Mouse (Mus musculus): Measurements from ENCODE around the gene Caskin2. TPM values are rescaled to one million over a fixed set of nuclear protein-coding genes. Genes with fewer than 3 reads are reported as not detected.
"Not testable (repeated sequence)": the region's sequence is repeated elsewhere in the genome, so short reads cannot be mapped to it uniquely, and the experiment has no call there.

Caskin2 gene
- total and polyA plus RNA-seq, 3 experiments: 2.9 to 8.2 (median 6.4) TPM

- dilution Hi-C loops (cut with MboI; ENCODE audit: extremely low pct_ligation_motif_present, extremely low pct_unique_long_range_greater_than_20kb, low sequenced_read_pairs) (no loop called here), in situ Hi-C loops (cut with MboI; ENCODE audit: low pct_ligation_motif_present, low pct_unique_long_range_greater_than_20kb, low sequenced_read_pairs) (no loop called here)
- no peak overlapping the region for H3K9ac ChIP-seq (ENCODE audit: insufficient read depth, low read depth)
- no peak overlapping the region for H3K4me2 ChIP-seq (ENCODE audit: insufficient read depth, low read depth, poor library complexity, severe bottlenecking)
- H3K4me3 ChIP-seq (replicated peaks in 1 of 3; ENCODE audit: low read depth in 2 of 3, low read length in 2 of 3, poor library complexity in 1 of 3): no peak overlapping the region
- no peaks in the 10 kb centered on the region for H3K79me2 ChIP-seq (replicated peaks; ENCODE audit: control insufficient read depth, extremely low read depth, insufficient read depth, poor library complexity, severe bottlenecking)
- H3K27me3 ChIP-seq (replicated peaks): peaks cover 39% of the 10 kb centered on the region
- no peaks in the 10 kb centered on the region for H3K9me3 ChIP-seq (replicated peaks; ENCODE audit: low read length)
- no peak for DNase-seq (ENCODE audit: extremely low read depth)
- TF ChIP-seq JUN (IDR thresholded peaks at IDR 0.05; ENCODE audit: insufficient read depth, low read depth, low read length) (no peak), RAD21 (IDR thresholded peaks at IDR 0.05; ENCODE audit: low read depth, low read length) (no peak), RCOR1 (conservative IDR thresholded peaks at IDR 0.05; ENCODE audit: low read depth, low read length) (no peak), ZMIZ1 (IDR thresholded peaks at IDR 0.05; ENCODE audit: low read depth, low read length) (no peak), USF1 (IDR thresholded peaks at IDR 0.05; ENCODE audit: low read depth, low read length) (no peak)
- peaks cover 3 to 4% of the 10 kb centered on the region in 2 experiments; a peak in 2 of 4 replicates for H3K4me1 ChIP-seq (ENCODE audit: control insufficient read depth in 1 of 2, insufficient read depth in 2 of 2)
- peaks cover 18 to 28% of the 10 kb centered on the region in 2 experiments for H3K36me3 ChIP-seq (replicated peaks in 1 of 2; ENCODE audit: control insufficient read depth in 1 of 2, insufficient read depth in 1 of 2, low read length in 1 of 2)
- no peak overlapping the region for H3K27ac ChIP-seq (ENCODE audit: insufficient read depth, low read depth)
Observed at GRCm38 (mm10) chr11:115857936-115858335, 44.5 kb upstream of the Caskin2 start.

GRCm38 (mm10) chr11:115857146-115857545 is 43.7 kb upstream of the Caskin2 start:
- H3K4me2 ChIP-seq (ENCODE audit: insufficient read depth, low read depth, poor library complexity, severe bottlenecking); in situ Hi-C loops (cut with MboI; ENCODE audit: low pct_ligation_motif_present, low pct_unique_long_range_greater_than_20kb, low sequenced_read_pairs); DNase-seq (ENCODE audit: extremely low read depth); H3K9me3 ChIP-seq (replicated peaks; ENCODE audit: low read length); H3K9ac ChIP-seq (ENCODE audit: insufficient read depth, low read depth); dilution Hi-C loops (cut with MboI; ENCODE audit: extremely low pct_ligation_motif_present, extremely low pct_unique_long_range_greater_than_20kb, low sequenced_read_pairs); H3K79me2 ChIP-seq (replicated peaks; ENCODE audit: control insufficient read depth, extremely low read depth, insufficient read depth, poor library complexity, severe bottlenecking); H3K27ac ChIP-seq (ENCODE audit: insufficient read depth, low read depth); H3K4me3 ChIP-seq (replicated peaks in 1 of 3; ENCODE audit: low read depth in 2 of 3, low read length in 2 of 3, poor library complexity in 1 of 3); H3K4me1 ChIP-seq (ENCODE audit: control insufficient read depth in 1 of 2, insufficient read depth in 2 of 2): not testable (repeated sequence)
- Histone ChIP-seq H3K36me3 (replicated peaks in 1 of 2; ENCODE audit: control insufficient read depth in 1 of 2, insufficient read depth in 1 of 2, low read length in 1 of 2) (peaks cover 20 to 36% of the 10 kb centered on the region in 2 experiments), H3K27me3 (replicated peaks) (peaks cover 31% of the 10 kb centered on the region)

- H3K79me2 ChIP-seq (replicated peaks; ENCODE audit: control insufficient read depth, extremely low read depth, insufficient read depth, poor library complexity, severe bottlenecking): no peaks in the 10 kb centered on the region
- H3K4me1 ChIP-seq (ENCODE audit: control insufficient read depth in 1 of 2, insufficient read depth in 2 of 2): peaks cover 3 to 4% of the 10 kb centered on the region in 2 experiments; a peak in 2 of 4 replicates
- dilution Hi-C loops (cut with MboI; ENCODE audit: extremely low pct_ligation_motif_present, extremely low pct_unique_long_range_greater_than_20kb, low sequenced_read_pairs): no loop called here
- no peaks in the 10 kb centered on the region for H3K9me3 ChIP-seq (replicated peaks; ENCODE audit: low read length)
- in situ Hi-C loops (cut with MboI; ENCODE audit: low pct_ligation_motif_present, low pct_unique_long_range_greater_than_20kb, low sequenced_read_pairs): no loop called here
- no peak overlapping the region for H3K4me3 ChIP-seq (replicated peaks in 1 of 3; ENCODE audit: low read depth in 2 of 3, low read length in 2 of 3, poor library complexity in 1 of 3)
- DNase-seq (ENCODE audit: extremely low read depth): no peak
- H3K36me3 ChIP-seq (replicated peaks in 1 of 2; ENCODE audit: control insufficient read depth in 1 of 2, insufficient read depth in 1 of 2, low read length in 1 of 2): peaks cover 37 to 60% of the 10 kb centered on the region in 2 experiments
- H3K9ac ChIP-seq (ENCODE audit: insufficient read depth, low read depth): no peak overlapping the region
- no peak overlapping the region for H3K27ac ChIP-seq (ENCODE audit: insufficient read depth, low read depth)
- H3K27me3 ChIP-seq (replicated peaks): peaks cover 7% of the 10 kb centered on the region
- no peak overlapping the region for H3K4me2 ChIP-seq (ENCODE audit: insufficient read depth, low read depth, poor library complexity, severe bottlenecking)
- no peak for TF ChIP-seq SMC3 (IDR thresholded peaks at IDR 0.05; ENCODE audit: low read depth, low read length)
- TF ChIP-seq POLR2AphosphoS2 (IDR thresholded peaks at IDR 0.05; ENCODE audit: low read depth, low read length): no peak
- TF ChIP-seq HCFC1 (IDR thresholded peaks at IDR 0.05; ENCODE audit: low read depth, low read length): no peak
- TF ChIP-seq GABPA (IDR thresholded peaks at IDR 0.05; ENCODE audit: insufficient replicate concordance, low read depth, low read length): no peak
Observed at GRCm38 (mm10) chr11:115854674-115855073, 41.2 kb upstream of the Caskin2 start.

Data from CH12.LX (cell line).